Mouse (Mus musculus) embryonic facial prominence, embryonic 11.5 days (tissue): Measurements from ENCODE around the gene Atp6v1f. TPM values are rescaled to one million over a fixed set of nuclear protein-coding genes. Genes with fewer than 3 reads are reported as not detected.

ENCODE experiments used
- ATAC-seq: fragments of 200-750 bp; cut with Nextera tagmentation; replicated peaks from 2 replicates; pipeline ENCODE4 v1.8.0; 2017; ENCODE audit warnings: low read depth; ENCODE audit not compliant: insufficient number of reproducible peaks, low FRiP score, low TSS enrichment
- DNase-seq: peaks from one replicate; pipeline ENCODE4 v3.0.0-alpha.2; 2015; ENCODE audit warnings: low spot score
- H3K27ac ChIP-seq: fragments of 300-500 bp; sonication (generic); replicated peaks from 2 replicates; pipeline ENCODE4 v1.5.1; 2014; ENCODE audit warnings: mild to moderate bottlenecking, low read depth, low read length, control low read depth
- H3K27me3 ChIP-seq: fragments of 300-500 bp; sonication (generic); 2 replicates; pipeline ENCODE4 v1.6.1; 2014; ENCODE audit warnings: mild to moderate bottlenecking, low read length, moderate library complexity, mixed read lengths; ENCODE audit not compliant: control insufficient read depth, insufficient read depth
- H3K36me3 ChIP-seq: fragments of 300-500 bp; sonication (generic); replicated peaks from 2 replicates; pipeline ENCODE4 v1.6.1; 2014; ENCODE audit warnings: low read depth, mild to moderate bottlenecking, low read length, moderate library complexity, mixed read lengths; ENCODE audit not compliant: control insufficient read depth, insufficient read depth
- H3K4me1 ChIP-seq: fragments of 300-500 bp; sonication (generic); 2 replicates; pipeline ENCODE4 v1.6.1; 2014; ENCODE audit warnings: low read length, mixed read lengths; ENCODE audit not compliant: control insufficient read depth, insufficient read depth
- H3K4me2 ChIP-seq: fragments of 300-500 bp; sonication (generic); 2 replicates; pipeline ENCODE4 v1.6.1; 2014; ENCODE audit warnings: low read depth, mild to moderate bottlenecking, control low read depth, low read length, moderate library complexity
- H3K4me3 ChIP-seq: fragments of 300-500 bp; sonication (generic); 2 replicates; pipeline ENCODE4 v1.5.1; 2014; ENCODE audit warnings: low read depth, low read length, control low read depth
- H3K9ac ChIP-seq: fragments of 300-500 bp; sonication (generic); replicated peaks from 2 replicates; pipeline ENCODE4 v1.6.1; 2014; ENCODE audit warnings: mild to moderate bottlenecking, control low read depth, low read length
- H3K9me3 ChIP-seq: fragments of 300-500 bp; sonication (generic); replicated peaks from 2 replicates; pipeline ENCODE4 v1.6.1; 2016; ENCODE audit warnings: mild to moderate bottlenecking, low read length, inconsistent platforms, mixed read lengths; ENCODE audit not compliant: control insufficient read depth
- WGBS: fragments of 180-500 bp; shearing (Covaris S2); extraction: QIAGEN DNeasy Blood & Tissue Kit; methylation state at CpG from one replicate; pipeline ENCODE4 v1.1.7; 2014; 5-methylcytosine and 5-hydroxymethylcytosine counted together
- polyA plus RNA-seq: library from polyadenylated mRNA; unstranded; fragments of >200 nt; fragmentation: Nextera tagmentation; extraction: Ambion mirVana; gene quantifications from 2 replicates; pipeline ENCODE4 v1.2.1, GENCODE M21; 2014

The Atp6v1f gene
- polyA plus RNA-seq, 1 experiment from 2014 or later = 196 TPM

DNA sequence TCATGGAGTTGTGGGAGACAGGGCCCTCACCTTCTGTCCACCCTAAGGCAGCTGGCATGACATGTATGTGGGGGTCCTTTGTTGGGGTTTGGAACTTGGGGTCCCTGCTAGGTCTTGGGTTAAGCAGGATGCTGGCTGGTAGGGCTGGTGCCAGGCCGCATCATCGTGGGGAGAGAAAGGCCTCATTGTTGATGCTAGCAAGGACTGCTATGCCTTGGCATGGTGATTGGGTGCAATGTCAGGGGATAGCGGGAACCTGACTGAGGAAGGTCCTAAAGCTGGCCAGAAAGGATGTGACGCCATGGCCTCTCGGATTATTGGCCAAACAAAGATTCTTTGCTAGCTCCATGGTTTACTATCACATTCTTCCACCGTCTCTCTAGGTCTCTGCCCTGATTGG is 27.7 kb upstream of the Atp6v1f start:
- Histone ChIP-seq H3K4me1 (peaks cover 14% of the 10 kb centered on the region), H3K27ac (no peak overlapping the region), H3K4me2 (no peak overlapping the region), H3K9me3 (no peaks in the 10 kb centered on the region), H3K9ac (no peak overlapping the region), H3K4me3 (no peak overlapping the region), H3K36me3 (no peaks in the 10 kb centered on the region), H3K27me3 (no peaks in the 10 kb centered on the region)
- DNase-seq (no peak), ATAC-seq (no peak)
- 92% methylated on average over 6 of the region's 6 CpGs for WGBS

DNA sequence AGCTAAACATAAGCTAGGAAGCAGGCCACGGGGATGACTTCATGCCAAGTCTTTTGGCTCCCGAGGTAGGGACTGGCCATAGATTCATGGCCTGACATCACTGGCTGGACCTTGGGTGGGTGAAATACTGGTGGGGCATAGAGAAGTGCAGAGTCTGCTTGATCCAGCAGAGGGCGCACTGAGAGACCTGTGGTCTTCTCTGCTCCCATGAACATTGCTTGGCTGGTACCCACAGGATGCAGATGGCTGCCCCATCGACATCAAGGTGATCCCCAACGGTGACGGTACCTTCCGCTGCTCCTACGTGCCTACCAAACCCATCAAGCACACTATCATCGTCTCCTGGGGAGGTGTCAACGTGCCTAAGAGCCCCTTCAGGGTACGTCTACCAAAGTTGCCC is 22.7 kb upstream of the Atp6v1f start:
- no peak overlapping the region for H3K27ac ChIP-seq
- 76% methylated on average over 11 of the region's 11 CpGs for WGBS
- no peaks in the 10 kb centered on the region for H3K27me3 ChIP-seq
- DNase-seq (peak; percentile 31), ATAC-seq (no peak)
- no peaks in the 10 kb centered on the region for H3K36me3 ChIP-seq
- no peaks in the 10 kb centered on the region for H3K4me1 ChIP-seq
- no peak overlapping the region for H3K9ac ChIP-seq
- no peak overlapping the region for H3K4me2 ChIP-seq
- H3K9me3 ChIP-seq = no peaks in the 10 kb centered on the region
- H3K4me3 ChIP-seq = no peak overlapping the region

DNA sequence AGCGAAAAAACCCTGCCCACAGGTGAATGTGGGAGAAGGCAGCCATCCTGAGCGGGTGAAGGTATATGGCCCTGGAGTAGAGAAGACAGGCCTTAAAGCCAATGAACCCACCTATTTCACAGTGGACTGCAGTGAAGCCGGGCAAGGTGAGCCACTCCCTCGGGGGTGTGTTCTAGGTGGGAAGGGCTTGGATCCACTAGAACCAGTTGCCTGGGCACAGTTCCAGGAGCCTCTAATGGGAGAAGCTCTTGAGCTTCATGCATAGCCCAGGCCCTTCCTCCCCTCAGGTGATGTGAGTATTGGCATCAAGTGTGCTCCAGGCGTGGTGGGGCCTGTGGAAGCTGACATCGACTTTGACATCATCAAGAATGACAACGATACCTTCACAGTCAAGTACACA is 22.2 kb upstream of the Atp6v1f start:
- no peak for DNase-seq
- WGBS = 89% methylated on average over 7 of the region's 7 CpGs
- Histone ChIP-seq H3K4me3 (no peak overlapping the region), H3K9me3 (no peaks in the 10 kb centered on the region), H3K27me3 (no peaks in the 10 kb centered on the region), H3K27ac (no peak overlapping the region), H3K36me3 (no peaks in the 10 kb centered on the region), H3K9ac (no peak overlapping the region), H3K4me2 (no peak overlapping the region), H3K4me1 (no peaks in the 10 kb centered on the region)
- no peak for ATAC-seq

DNA sequence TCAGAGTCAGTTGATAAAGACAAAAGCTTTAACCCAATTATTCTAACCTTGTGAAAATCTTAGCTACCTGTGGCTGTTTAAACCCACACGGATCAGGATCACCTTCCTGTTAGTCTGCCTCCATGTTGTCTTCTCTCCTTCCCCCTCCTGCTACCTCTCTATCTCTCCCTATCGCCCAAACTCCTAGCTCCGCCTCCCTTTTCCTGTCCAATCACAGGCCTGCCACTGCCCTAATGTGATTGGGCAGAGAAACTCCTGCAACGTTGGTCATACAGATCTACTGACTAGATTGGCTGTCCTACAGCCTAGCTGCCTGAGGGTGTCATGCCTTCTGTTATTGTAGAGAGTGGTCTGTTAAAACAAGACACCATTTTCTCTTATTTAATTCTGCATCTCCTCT is 17.7 kb upstream of the Atp6v1f start:
- no peak for DNase-seq

DNA sequence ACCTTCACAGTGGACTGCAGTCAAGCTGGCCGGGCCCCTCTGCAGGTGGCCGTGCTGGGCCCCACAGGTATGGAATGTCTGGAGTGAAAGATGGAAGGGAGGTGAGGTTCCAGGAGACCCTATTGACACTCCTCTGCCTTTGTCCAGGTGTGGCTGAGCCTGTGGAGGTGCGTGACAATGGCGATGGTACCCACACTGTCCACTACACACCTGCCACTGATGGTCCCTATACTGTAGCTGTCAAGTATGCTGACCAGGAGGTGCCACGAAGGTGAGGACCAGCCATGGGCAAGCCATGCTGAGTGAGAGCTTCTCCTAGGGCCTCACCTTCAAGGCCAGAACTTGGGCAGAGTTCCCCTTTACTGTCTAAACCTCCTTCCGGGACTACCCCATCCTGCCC is 16.9 kb upstream of the Atp6v1f start:
- Histone ChIP-seq H3K4me2 (no peak overlapping the region), H3K27me3 (no peaks in the 10 kb centered on the region), H3K4me3 (no peak overlapping the region), H3K9ac (no peak overlapping the region), H3K4me1 (no peaks in the 10 kb centered on the region), H3K36me3 (no peaks in the 10 kb centered on the region), H3K9me3 (no peaks in the 10 kb centered on the region), H3K27ac (no peak overlapping the region)
- DNase-seq (no peak), ATAC-seq (no peak)
- WGBS = 93% methylated on average over 6 of the region's 6 CpGs

More for the DNA sequence above, 17.7 kb upstream of the Atp6v1f start:
- 29% methylated on average over 4 of the region's 4 CpGs for WGBS
- H3K4me2 ChIP-seq = no peak overlapping the region
- H3K27ac ChIP-seq = no peak overlapping the region
- H3K9me3 ChIP-seq = no peaks in the 10 kb centered on the region
- no peak for ATAC-seq
- no peaks in the 10 kb centered on the region for H3K4me1 ChIP-seq
- H3K9ac ChIP-seq = no peak overlapping the region
- no peaks in the 10 kb centered on the region for H3K27me3 ChIP-seq
- H3K4me3 ChIP-seq = no peak overlapping the region
- no peaks in the 10 kb centered on the region for H3K36me3 ChIP-seq

DNA sequence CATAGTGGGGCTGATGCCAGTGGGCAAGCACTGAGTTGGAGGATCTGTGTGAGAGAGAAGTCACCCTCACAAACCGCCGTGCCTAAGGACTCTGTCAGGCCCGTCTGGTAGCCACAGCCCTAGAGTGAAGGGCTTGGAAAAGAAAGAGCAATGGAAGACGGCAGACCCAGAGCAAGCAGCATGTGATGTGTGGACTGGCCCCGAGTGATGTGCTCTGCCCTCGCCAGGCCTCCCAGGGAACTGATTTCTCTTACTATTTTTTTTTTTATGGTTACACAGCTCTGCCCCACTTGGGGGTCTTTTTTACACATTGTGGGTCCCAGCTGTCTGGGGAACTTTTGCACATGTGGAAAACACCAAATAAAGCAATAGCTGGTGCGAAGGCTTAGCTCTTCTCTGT is 6.0 kb upstream of the Atp6v1f start:
- Histone ChIP-seq H3K27me3 (no peaks in the 10 kb centered on the region), H3K9ac (no peak overlapping the region), H3K36me3 (no peaks in the 10 kb centered on the region), H3K27ac (no peak overlapping the region), H3K4me1 (no peaks in the 10 kb centered on the region), H3K4me3 (no peak overlapping the region), H3K4me2 (no peak overlapping the region), H3K9me3 (no peaks in the 10 kb centered on the region)
- 69% methylated on average over 7 of the region's 7 CpGs for WGBS
- ATAC-seq (no peak), DNase-seq (no peak)

DNA sequence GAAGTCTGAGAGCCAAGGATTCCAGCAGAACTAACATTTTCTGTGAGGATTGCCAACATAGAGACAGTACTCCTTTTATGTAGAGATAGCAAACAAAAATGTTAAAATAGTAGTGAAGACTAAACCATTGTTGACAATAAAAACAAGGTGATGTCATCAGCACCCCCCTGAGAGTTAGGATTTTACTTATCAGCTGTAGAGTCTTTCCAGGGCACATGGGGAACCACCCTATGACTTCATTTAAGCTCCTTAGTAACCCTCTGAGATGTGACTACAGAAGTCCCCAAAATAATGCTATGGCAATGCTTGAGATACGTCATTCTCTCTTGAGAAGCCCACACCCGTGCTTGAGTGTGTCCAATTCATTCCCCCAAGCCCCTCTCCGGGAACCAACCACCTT is 4.1 kb upstream of the Atp6v1f start:
- no peak overlapping the region for H3K4me3 ChIP-seq
- no peak overlapping the region for H3K27ac ChIP-seq
- WGBS = 83% methylated on average over 3 of the region's 3 CpGs
- H3K9me3 ChIP-seq = no peaks in the 10 kb centered on the region
- no peak overlapping the region for H3K4me2 ChIP-seq
- H3K36me3 ChIP-seq = no peaks in the 10 kb centered on the region
- DNase-seq (no peak), ATAC-seq (no peak)
- H3K9ac ChIP-seq = no peak overlapping the region
- H3K4me1 ChIP-seq = no peaks in the 10 kb centered on the region
- no peaks in the 10 kb centered on the region for H3K27me3 ChIP-seq

DNA sequence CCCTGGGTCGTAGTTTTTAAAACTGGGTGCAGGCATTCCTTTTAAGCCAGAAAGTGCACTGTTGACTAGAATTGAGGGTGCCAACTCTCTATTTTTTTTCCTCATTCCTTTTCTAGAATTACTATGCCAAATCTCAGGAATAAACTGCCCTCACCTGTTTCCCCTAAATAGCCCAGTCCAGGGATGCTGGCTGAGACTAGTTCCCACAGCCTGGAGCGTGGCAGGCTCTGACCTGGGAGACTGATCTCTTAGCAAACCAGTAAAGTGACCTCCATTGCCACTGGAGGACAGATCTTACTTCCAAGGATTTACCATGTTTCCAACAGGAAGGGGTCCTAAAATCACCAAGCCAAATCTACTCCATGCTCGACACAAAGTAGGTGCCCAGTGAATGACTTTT is 1.3 kb downstream of the Atp6v1f start:
- WGBS = 91% methylated on average over 3 of the region's 3 CpGs
- ATAC-seq = no peak
- H3K27me3 ChIP-seq = no peaks in the 10 kb centered on the region
- peak overlapping the region; percentile 66; the same call in 1 of the 2 replicates for H3K4me2 ChIP-seq
- DNase-seq = no peak
- no peak overlapping the region for H3K4me3 ChIP-seq
- no peak overlapping the region for H3K27ac ChIP-seq
- no peaks in the 10 kb centered on the region for H3K4me1 ChIP-seq
- H3K36me3 ChIP-seq = no peaks in the 10 kb centered on the region; the same call in 1 of the 2 replicates
- no peaks in the 10 kb centered on the region for H3K9me3 ChIP-seq
- H3K9ac ChIP-seq = no peak overlapping the region
